ENCODE assay signal across 9 mouse cellular contexts in genomic region chr19:56349295-56349694, GRCm38 (mm10). TPM values are rescaled to one million over a fixed set of nuclear protein-coding genes. Genes with fewer than 3 reads are reported as not detected.
DNase-seq lines count a peak whose midpoint lies in the region; ATAC-seq lines count a peak whose summit lies in the region.
"Had no signal": no experiment of that assay in that cellular context is flagged by ENCODE, and none has a peak within 500 bp of the region (broad histone marks: within the 10 kb centered on the region; RNA-seq: fewer than 3 reads in every experiment).

No protein-coding gene starts in this region.

- H3K27me3 ChIP-seq in hindbrain, embryonic 10.5 days (ENCODE audit: insufficient read depth, poor library complexity, severe bottlenecking): peaks cover 22% of the 10 kb centered on the region
- H3K27me3 ChIP-seq in hindbrain, embryonic 16.5 days (replicated peaks; ENCODE audit: control insufficient read depth, insufficient read depth, low read length): no peaks in the 10 kb centered on the region
- H3K27me3 ChIP-seq in midbrain, embryonic 11.5 days (ENCODE audit: control insufficient read depth, insufficient read depth, low read length): no peaks in the 10 kb centered on the region; the same call in 1 of the 2 replicates
- peaks cover 10% of the 10 kb centered on the region; the same call in 1 of the 2 replicates for H3K27me3 ChIP-seq in hindbrain, embryonic 12.5 days
- H3K27me3 ChIP-seq: lung, embryonic 15.5 days had no signal

- no peaks in the 10 kb centered on the region for H3K36me3 ChIP-seq in hindbrain, embryonic 10.5 days
- H3K36me3 ChIP-seq in hindbrain, embryonic 16.5 days (ENCODE audit: control insufficient read depth, insufficient read depth, low read length): no peaks in the 10 kb centered on the region
- H3K36me3 ChIP-seq in midbrain, embryonic 11.5 days (ENCODE audit: control insufficient read depth, insufficient read depth, low read length): no peaks in the 10 kb centered on the region
- H3K36me3 ChIP-seq in hindbrain, embryonic 12.5 days: no peaks in the 10 kb centered on the region
- H3K36me3 ChIP-seq: lung, embryonic 15.5 days had no signal

- H3K9ac ChIP-seq in hindbrain, embryonic 16.5 days (ENCODE audit: low read depth, low read length): no peak overlapping the region
- H3K9ac ChIP-seq in midbrain, embryonic 11.5 days (ENCODE audit: low read length): no peak overlapping the region
- no peak overlapping the region for H3K9ac ChIP-seq in hindbrain, embryonic 12.5 days
- H3K9ac ChIP-seq: lung, embryonic 15.5 days had no signal

- no peaks in the 10 kb centered on the region for H3K9me3 ChIP-seq in hindbrain, embryonic 10.5 days
- no peaks in the 10 kb centered on the region for H3K9me3 ChIP-seq in hindbrain, embryonic 16.5 days (ENCODE audit: control insufficient read depth, low read length)
- H3K9me3 ChIP-seq in midbrain, embryonic 11.5 days (ENCODE audit: control insufficient read depth, low read length): no peaks in the 10 kb centered on the region
- H3K9me3 ChIP-seq in hindbrain, embryonic 12.5 days (replicated peaks): no peaks in the 10 kb centered on the region
- H3K9me3 ChIP-seq: lung, embryonic 15.5 days had no signal

- H3K4me3 ChIP-seq in hindbrain, embryonic 10.5 days: no peak overlapping the region
- no peak overlapping the region for H3K4me3 ChIP-seq in hindbrain, embryonic 16.5 days (ENCODE audit: low read length)
- H3K4me3 ChIP-seq in midbrain, embryonic 11.5 days (ENCODE audit: low read depth, low read length): no peak overlapping the region
- H3K4me3 ChIP-seq in hindbrain, embryonic 12.5 days: no peak overlapping the region
- H3K4me3 ChIP-seq: lung, embryonic 15.5 days had no signal

- H3K27ac ChIP-seq in hindbrain, embryonic 10.5 days: no peak overlapping the region
- no peak overlapping the region for H3K27ac ChIP-seq in hindbrain, embryonic 16.5 days (ENCODE audit: low read depth, low read length)
- H3K27ac ChIP-seq in midbrain, embryonic 11.5 days (ENCODE audit: low read depth, low read length): no peak overlapping the region
- H3K27ac ChIP-seq in hindbrain, embryonic 12.5 days: no peak overlapping the region
- H3K27ac ChIP-seq: lung, embryonic 15.5 days had no signal

- peaks cover 22% of the 10 kb centered on the region for H3K4me1 ChIP-seq in hindbrain, embryonic 10.5 days (replicated peaks)
- H3K4me1 ChIP-seq in hindbrain, embryonic 16.5 days (ENCODE audit: control insufficient read depth, insufficient read depth, low read depth, low read length): 0 out of 2 replicates have a peak, but pooled peaks cover 2% of the 10 kb centered on the region
- H3K4me1 ChIP-seq in midbrain, embryonic 11.5 days (ENCODE audit: control insufficient read depth, insufficient read depth, low read length): peaks cover 6% of the 10 kb centered on the region
- peaks cover 17% of the 10 kb centered on the region for H3K4me1 ChIP-seq in hindbrain, embryonic 12.5 days
- H3K4me1 ChIP-seq: lung, embryonic 15.5 days had no signal

- H3K4me2 ChIP-seq in hindbrain, embryonic 16.5 days (ENCODE audit: low read length): no peak overlapping the region
- no peak overlapping the region for H3K4me2 ChIP-seq in midbrain, embryonic 11.5 days
- H3K4me2 ChIP-seq in hindbrain, embryonic 12.5 days (replicated peaks): no peak overlapping the region
- H3K4me2 ChIP-seq: lung, embryonic 15.5 days had no signal

- peak; percentile 30 for DNase-seq in hindbrain, embryonic 10.5 days (ENCODE audit: low spot score)
- DNase-seq in ES-CJ7 (ENCODE audit: low read depth, low spot score): peak; percentile 52
- peak; percentile 66 for DNase-seq in midbrain, embryonic 11.5 days (ENCODE audit: low spot score, missing footprints)
- no peak for DNase-seq in cerebellum, postnatal 36 days
- no peak for DNase-seq in left cerebral cortex, adult 11 months (ENCODE audit: low spot score)

- no peak for ATAC-seq in hindbrain, embryonic 16.5 days
- peak; percentile 41; the same call in 1 of the 2 replicates for ATAC-seq in granulocyte monocyte progenitor cell, adult 5-6 weeks (replicated peaks; ENCODE audit: poor library complexity, severe bottlenecking)
- no peak for ATAC-seq in midbrain, embryonic 11.5 days (ENCODE audit: low FRiP score)
- no peak for ATAC-seq in hindbrain, embryonic 12.5 days (ENCODE audit: low FRiP score)

- WGBS in hindbrain, embryonic 10.5 days: 36% methylated on average over 6 of the region's 6 CpGs
- 47% methylated on average over 6 of the region's 6 CpGs for WGBS in hindbrain, embryonic 16.5 days
- 36% methylated on average over 6 of the region's 6 CpGs for WGBS in midbrain, embryonic 11.5 days
- WGBS in hindbrain, embryonic 12.5 days: 35% methylated on average over 6 of the region's 6 CpGs

RNA-seq across cellular contexts. Expression of gene Nrap, which starts 40.5 kb away (rescaled TPM):
- polyA plus RNA-seq in hindbrain, embryonic 10.5 days (2016; fragmentation: Nextera tagmentation; extraction: Ambion mirVana): 0.05 and 0.08 TPM in 2 replicates
- 0.24 and 0.79 TPM in 2 replicates for polyA plus RNA-seq in hindbrain, embryonic 16.5 days (2015; fragmentation: Nextera tagmentation; extraction: Ambion mirVana)
- total RNA-seq in granulocyte monocyte progenitor cell, adult 5-6 weeks (2014; fragmentation: Nextera tagmentation): 1.1 TPM in 1 of 2 replicates, not detected in the other
- total RNA-seq in granulocyte monocyte progenitor cell, adult 5-6 weeks (2017): 0.78 and 0.98 TPM in 2 replicates
- 0.16 and 0.29 TPM in 2 replicates for polyA plus RNA-seq in midbrain, embryonic 11.5 days (2014; fragmentation: Nextera tagmentation; extraction: Ambion mirVana)
- polyA plus RNA-seq in hindbrain, embryonic 12.5 days (2016; fragmentation: Nextera tagmentation; extraction: Ambion mirVana): 0.21 and 0.28 TPM in 2 replicates

RNA-seq across cellular contexts. Expression of gene Casp7, which starts 47.6 kb away (rescaled TPM):
- polyA plus RNA-seq in hindbrain, embryonic 10.5 days (2016; fragmentation: Nextera tagmentation; extraction: Ambion mirVana): 15.4 and 15.7 TPM in 2 replicates
- 24.5 and 25.5 TPM in 2 replicates for polyA plus RNA-seq in hindbrain, embryonic 16.5 days (2015; fragmentation: Nextera tagmentation; extraction: Ambion mirVana)
- total RNA-seq in granulocyte monocyte progenitor cell, adult 5-6 weeks (2014; fragmentation: Nextera tagmentation): 72.3 and 86.7 TPM in 2 replicates
- total RNA-seq in granulocyte monocyte progenitor cell, adult 5-6 weeks (2017): 42.4 and 43.4 TPM in 2 replicates
- 13.9 and 20.3 TPM in 2 replicates for polyA plus RNA-seq in midbrain, embryonic 11.5 days (2014; fragmentation: Nextera tagmentation; extraction: Ambion mirVana)
- 16.7 and 20.1 TPM in 2 replicates for polyA plus RNA-seq in hindbrain, embryonic 12.5 days (2016; fragmentation: Nextera tagmentation; extraction: Ambion mirVana)

Comparison
In these comparisons a context has a peak if more than half of its experiments do, and no peak if none do; other contexts are left out.
1. DNase-seq: peak in hindbrain, embryonic 10.5 days (single experiment), ES-CJ7 (single experiment) and midbrain, embryonic 11.5 days (single experiment); none in cerebellum, postnatal 36 days (0 of 2) and left cerebral cortex, adult 11 months (single experiment).